Comparison of ENCODE assay signal across 10 mouse cellular contexts in the genomic region with DNA sequence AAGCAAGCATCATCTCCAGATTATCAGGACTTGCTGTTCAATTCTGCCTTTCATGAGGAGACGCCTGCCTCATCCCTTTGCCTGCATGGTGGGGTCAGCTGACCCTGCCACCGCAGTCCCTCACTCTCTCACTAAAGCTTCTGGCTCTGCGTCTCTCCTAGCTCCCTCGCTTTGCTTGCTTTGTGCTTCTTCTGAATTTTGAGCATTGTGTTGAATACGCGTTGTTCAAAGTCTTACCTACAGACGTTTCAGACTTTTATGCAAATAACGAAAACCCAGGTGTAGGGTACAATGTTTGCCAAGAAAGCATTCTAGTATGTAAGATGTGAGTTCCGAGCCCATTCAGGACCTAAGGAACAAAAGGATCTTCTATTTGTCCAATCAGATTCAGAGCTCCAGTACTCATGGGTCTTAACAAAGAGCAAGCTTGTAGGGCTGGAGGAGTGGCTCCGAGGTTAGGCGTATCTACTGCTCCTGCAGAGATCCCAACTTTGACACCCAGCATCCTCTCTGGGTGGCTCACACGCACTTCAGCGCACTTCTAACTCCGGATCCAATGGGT.
A peak's percentile ranks its signal among the peaks of the same experiment; 100 is the strongest.
DNase-seq lines count a peak whose midpoint lies in the region; ATAC-seq lines count a peak whose summit lies in the region.
"Had no signal": no experiment of that assay in that cellular context is flagged by ENCODE, and none has a peak within 500 bp of the region (broad histone marks: within the 10 kb centered on the region; RNA-seq: fewer than 3 reads in every experiment).

No protein-coding gene starts in this region.

- H3K9ac ChIP-seq in heart, embryonic 13.5 days: peak overlapping the region; percentile 56; the same call in 1 of the 2 replicates
- 0 out of 2 replicates have a peak overlapping the region, but pooled peaks have one; percentile 9 for H3K9ac ChIP-seq in midbrain, embryonic 14.5 days (replicated peaks; ENCODE audit: low read length)

- no peak for ATAC-seq in heart, embryonic 13.5 days (ENCODE audit: extremely low read depth, insufficient number of reproducible peaks, low FRiP score, low TSS enrichment)
- ATAC-seq in midbrain, embryonic 14.5 days (ENCODE audit: low FRiP score, low TSS enrichment): no peak

- WGBS in heart, embryonic 13.5 days: 29% methylated on average over 14 of the region's 14 CpGs
- WGBS in hindbrain, embryonic 10.5 days: 10% methylated on average over 14 of the region's 14 CpGs
- WGBS in midbrain, embryonic 14.5 days: 9% methylated on average over 14 of the region's 14 CpGs

- no peaks in the 10 kb centered on the region for H3K9me3 ChIP-seq in heart, embryonic 13.5 days
- no peaks in the 10 kb centered on the region for H3K9me3 ChIP-seq in hindbrain, embryonic 10.5 days
- H3K9me3 ChIP-seq in midbrain, embryonic 14.5 days (ENCODE audit: control insufficient read depth, low read length): no peaks in the 10 kb centered on the region

- H3K27ac ChIP-seq in heart, embryonic 13.5 days (replicated peaks): no peak overlapping the region
- peak overlapping the region; percentile 79 for H3K27ac ChIP-seq in hindbrain, embryonic 10.5 days
- H3K27ac ChIP-seq in midbrain, embryonic 14.5 days (replicated peaks; ENCODE audit: low read depth, low read length): no peak overlapping the region

- H3K4me2 ChIP-seq in heart, embryonic 13.5 days: peak overlapping the region; percentile 72
- H3K4me2 ChIP-seq in midbrain, embryonic 14.5 days (ENCODE audit: low read length): peak overlapping the region; percentile 61

- peaks cover 13% of the 10 kb centered on the region for H3K4me1 ChIP-seq in heart, embryonic 13.5 days
- peaks cover 21% of the 10 kb centered on the region for H3K4me1 ChIP-seq in hindbrain, embryonic 10.5 days (replicated peaks)
- H3K4me1 ChIP-seq in midbrain, embryonic 14.5 days (ENCODE audit: control insufficient read depth, insufficient read depth, low read length): peaks cover 14% of the 10 kb centered on the region

- H3K4me3 ChIP-seq in heart, embryonic 13.5 days: peak overlapping the region; percentile 44
- peak overlapping the region; percentile 54 for H3K4me3 ChIP-seq in hindbrain, embryonic 10.5 days
- peak overlapping the region; percentile 31; the same call in 1 of the 2 replicates for H3K4me3 ChIP-seq in midbrain, embryonic 14.5 days (replicated peaks; ENCODE audit: low read depth, low read length)

- H3K27me3 ChIP-seq in heart, embryonic 13.5 days (replicated peaks): no peaks in the 10 kb centered on the region
- peaks cover 13% of the 10 kb centered on the region for H3K27me3 ChIP-seq in hindbrain, embryonic 10.5 days (ENCODE audit: insufficient read depth, poor library complexity, severe bottlenecking)
- no peaks in the 10 kb centered on the region for H3K27me3 ChIP-seq in midbrain, embryonic 14.5 days (ENCODE audit: control insufficient read depth, insufficient read depth, low read length)

- H3K36me3 ChIP-seq in heart, embryonic 13.5 days: no peaks in the 10 kb centered on the region
- no peaks in the 10 kb centered on the region for H3K36me3 ChIP-seq in hindbrain, embryonic 10.5 days
- H3K36me3 ChIP-seq in midbrain, embryonic 14.5 days (ENCODE audit: control insufficient read depth, insufficient read depth, low read length): no peaks in the 10 kb centered on the region

- intact Hi-C loops in heart, postnatal 36 days (cut with DNase I): no loop called here
- intact Hi-C loops in left cerebral cortex, postnatal 4 days (cut with DNase I): no loop called here

- DNase-seq in heart, postnatal 36 days: no peak
- peak; percentile 62 for DNase-seq in embryo, embryonic 10.5 days (ENCODE audit: low spot score)
- no peak for DNase-seq in hindbrain, embryonic 10.5 days (ENCODE audit: low spot score)
- peak; percentile 45 for DNase-seq in midbrain, embryonic 14.5 days
- DNase-seq in right cerebral cortex, postnatal 36 days (ENCODE audit: low spot score in 2 of 2): no peak
- no peak for DNase-seq in urinary bladder, adult 2 months (ENCODE audit: low spot score)
- no peak for DNase-seq in left cerebral cortex, postnatal 4 days
- DNase-seq: B cell, adult 2 months; kidney, adult 18-20 months had no signal

Comparison
In these comparisons a context has a peak if more than half of its experiments do, and no peak if none do; other contexts are left out.
1. DNase-seq: peak in embryo, embryonic 10.5 days (single experiment) and midbrain, embryonic 14.5 days (single experiment); none in heart, postnatal 36 days (0 of 2), hindbrain, embryonic 10.5 days (single experiment), right cerebral cortex, postnatal 36 days (0 of 2), urinary bladder, adult 2 months (single experiment) and left cerebral cortex, postnatal 4 days (single experiment).
2. Peak in every context shown above with its lines, with median percentiles within 50 percentile points of each other: H3K4me3 ChIP-seq.